Mouse (Mus musculus): ENCODE measurements around the gene Scube1.

The Scube1 gene

GRCm38 (mm10) chr15:83712361-83712760 lies 12.5 kb downstream of the Scube1 start:
- in situ Hi-C loops (cut with MboI, MseI), result no loop called here

GRCm38 (mm10) chr15:83709889-83710774 lies 14.7 kb downstream of the Scube1 start:
- in situ Hi-C loops (cut with MboI, MseI), result no loop called here

GRCm38 (mm10) chr15:83706528-83707199 lies 18.2 kb downstream of the Scube1 start:
- in situ Hi-C loops (cut with MboI, MseI), result no loop called here

GRCm38 (mm10) chr15:83700593-83700923 lies 24.3 kb downstream of the Scube1 start:
- in situ Hi-C loops (cut with MboI, MseI), result no loop called here

- in situ Hi-C loops (cut with MboI, MseI), result no loop called here
Observed at GRCm38 (mm10) chr15:83699834-83700592, 24.8 kb downstream of the Scube1 start.

- in situ Hi-C loops (cut with MboI, MseI), result no loop called here
Observed at GRCm38 (mm10) chr15:83699132-83699833, 25.5 kb downstream of the Scube1 start.

GRCm38 (mm10) chr15:83696681-83697381 lies 28.0 kb downstream of the Scube1 start:
- in situ Hi-C loops (cut with MboI, MseI), result no loop called here

GRCm38 (mm10) chr15:83695159-83695558 lies 29.7 kb downstream of the Scube1 start:
- in situ Hi-C loops (cut with MboI, MseI), result no loop called here

GRCm38 (mm10) chr15:83691901-83692361 lies 32.9 kb downstream of the Scube1 start:
- in situ Hi-C loops (cut with MboI, MseI), result no loop called here

GRCm38 (mm10) chr15:83689946-83690345 lies 34.9 kb downstream of the Scube1 start:
- in situ Hi-C loops (cut with MboI, MseI), result no loop called here

- in situ Hi-C loops (cut with MboI, MseI), result no loop called here
Observed at GRCm38 (mm10) chr15:83686601-83687000, 38.2 kb downstream of the Scube1 start.

- in situ Hi-C loops (cut with MboI, MseI), result no loop called here
Observed at GRCm38 (mm10) chr15:83685950-83686349, 38.9 kb downstream of the Scube1 start.

- in situ Hi-C loops (cut with MboI, MseI), result no loop called here
Observed at GRCm38 (mm10) chr15:83683051-83683561, 41.7 kb downstream of the Scube1 start.

- in situ Hi-C loops (cut with MboI, MseI), result no loop called here
Observed at GRCm38 (mm10) chr15:83680300-83680699, 44.5 kb downstream of the Scube1 start.

GRCm38 (mm10) chr15:83679729-83680128 lies 45.1 kb downstream of the Scube1 start:
- in situ Hi-C loops (cut with MboI, MseI), result no loop called here

- in situ Hi-C loops (cut with MboI, MseI), result no loop called here
Observed at GRCm38 (mm10) chr15:83678606-83679005, 46.2 kb downstream of the Scube1 start.

- in situ Hi-C loops (cut with MboI, MseI), result no loop called here
Observed at GRCm38 (mm10) chr15:83678089-83678488, 46.7 kb downstream of the Scube1 start.

- in situ Hi-C loops (cut with MboI, MseI), result no loop called here
Observed at GRCm38 (mm10) chr15:83677098-83677497, 47.7 kb downstream of the Scube1 start.

GRCm38 (mm10) chr15:83676286-83676685 lies 48.5 kb downstream of the Scube1 start:
- in situ Hi-C loops (cut with MboI, MseI), result no loop called here

- in situ Hi-C loops (cut with MboI, MseI), result no loop called here
Observed at GRCm38 (mm10) chr15:83673621-83674020, 51.2 kb downstream of the Scube1 start.

GRCm38 (mm10) chr15:83667501-83667900 lies 57.3 kb downstream of the Scube1 start:
- in situ Hi-C loops (cut with MboI, MseI), result no loop called here
